Mouse (Mus musculus): ENCODE measurements around the gene H2al1c. TPM values are rescaled to one million over a fixed set of nuclear protein-coding genes. Genes with fewer than 3 reads are reported as not detected.
"Not testable (repeated sequence)": the region's sequence is repeated elsewhere in the genome, so short reads cannot be mapped to it uniquely, and the experiment has no call there.

H2al1c gene
- total RNA-seq (2021), result not detected

DNA sequence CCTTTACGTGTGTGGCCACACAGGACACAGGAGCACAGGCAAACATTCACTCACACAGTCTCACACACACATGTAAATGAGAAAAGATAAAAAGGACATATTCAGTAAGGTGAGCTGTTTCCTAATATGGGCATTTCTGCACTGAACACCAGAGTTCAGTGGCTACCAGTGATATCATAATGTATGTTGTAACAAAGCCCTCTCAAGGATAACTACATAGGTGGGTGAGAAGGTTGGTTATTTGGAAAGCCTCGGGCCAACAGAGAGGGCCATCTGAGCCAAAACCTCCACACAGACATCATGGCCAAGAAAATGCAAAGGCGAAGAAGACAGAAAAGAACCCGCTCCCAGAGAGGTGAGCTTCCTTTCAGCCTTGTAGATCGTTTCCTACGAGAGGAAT lies at the start of gene H2al1c:
H2al1c (plus strand) TSS at position 301 of the 400 bp plus-strand sequence.
- intact Hi-C loops (cut with DNase I), result not testable (repeated sequence)

DNA sequence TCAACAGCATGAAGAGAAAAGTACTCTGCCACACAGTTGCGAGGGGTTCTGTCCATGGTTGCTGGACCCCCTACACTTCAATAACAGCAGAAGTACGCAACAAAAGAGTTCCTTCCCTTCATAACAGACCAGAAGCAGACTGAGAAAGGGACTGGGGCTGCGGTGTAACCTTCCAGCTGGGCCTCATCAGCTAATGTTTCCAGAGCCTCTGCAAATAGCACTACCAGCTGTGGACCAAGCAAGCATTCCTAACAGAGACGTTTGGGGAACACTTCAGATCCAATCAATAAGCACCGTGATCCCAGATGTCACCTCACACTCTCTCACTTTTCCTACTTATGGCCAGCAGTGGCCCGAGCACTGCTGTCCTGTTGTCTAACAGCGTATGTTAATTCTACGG lies 40.5 kb upstream of the H2al1c start:
- DNase-seq (ENCODE audit: extremely low spot score in 1 of 2, low spot score in 2 of 2), result no peak
- intact Hi-C loops (cut with DNase I), result no loop called here

More for the DNA sequence above, at the start of gene H2al1c:
- DNase-seq (ENCODE audit: extremely low spot score in 1 of 2, low spot score in 2 of 2), result not testable (repeated sequence)

DNA sequence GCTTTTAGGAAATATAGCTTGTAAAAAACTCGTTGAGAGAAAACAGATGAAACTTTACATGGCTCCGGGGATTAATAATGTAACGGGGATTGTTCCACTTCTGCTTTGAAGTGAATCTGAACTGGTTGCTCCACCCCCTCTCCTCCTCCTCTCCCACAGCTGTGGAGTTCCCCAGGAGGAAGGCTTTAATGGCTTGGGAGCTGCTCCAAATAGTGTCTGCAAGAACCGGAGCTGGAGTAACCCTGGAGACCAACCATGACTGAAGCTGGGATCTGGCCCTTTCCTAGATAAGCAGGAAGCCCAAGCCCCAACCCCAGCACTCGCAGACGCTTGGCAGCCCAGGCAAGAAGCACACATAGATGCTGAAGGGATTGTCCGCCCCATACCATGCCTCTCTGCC lies 37.7 kb upstream of the H2al1c start:
- peak in 1 of 2 experiments; percentile 22 for DNase-seq (ENCODE audit: extremely low spot score in 1 of 2, low spot score in 2 of 2)
- intact Hi-C loops (cut with DNase I), result no loop called here

DNA sequence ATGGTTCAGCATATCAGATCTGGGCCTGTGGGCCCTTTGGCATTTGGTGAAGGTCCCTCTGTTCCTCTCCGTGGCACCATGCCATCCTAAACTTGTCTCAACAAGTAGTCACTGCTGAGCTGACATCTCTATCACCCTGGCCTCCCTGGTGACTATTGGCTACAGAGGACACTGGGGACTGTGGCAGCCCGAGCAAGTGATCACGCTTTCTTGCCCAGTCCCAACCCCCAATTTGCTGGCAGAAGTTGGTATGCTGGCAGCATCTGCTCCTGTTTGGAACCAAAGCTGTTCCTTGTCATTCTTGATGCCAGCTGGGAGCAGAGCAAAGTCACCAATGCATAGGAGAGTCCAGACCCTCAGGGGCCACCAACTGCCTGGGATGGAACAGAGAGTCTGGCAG lies 36.4 kb upstream of the H2al1c start:
- intact Hi-C loops (cut with DNase I), result no loop called here
- DNase-seq (ENCODE audit: extremely low spot score in 1 of 2, low spot score in 2 of 2), result peak; percentile 28 to 38

DNA sequence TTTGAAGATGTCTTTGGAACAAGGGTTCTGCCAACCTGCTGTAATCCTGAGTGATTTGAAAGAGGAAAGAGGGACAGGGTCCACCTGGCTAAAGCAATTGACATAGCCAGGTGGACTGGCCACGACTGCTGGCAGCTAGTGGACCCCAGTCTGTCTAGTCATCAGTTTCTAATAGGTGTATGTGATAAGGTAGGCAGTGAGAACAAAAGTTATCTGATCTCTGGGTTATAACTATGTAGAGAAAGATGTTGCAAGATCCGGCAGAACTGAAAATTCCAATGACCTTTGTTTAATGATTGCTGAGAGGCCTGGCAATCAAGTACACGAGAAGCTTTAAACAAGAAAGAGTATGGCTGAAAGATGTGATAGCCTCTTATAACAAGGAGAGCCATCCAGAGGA lies 32.3 kb upstream of the H2al1c start:
- intact Hi-C loops (cut with DNase I), result no loop called here

DNA sequence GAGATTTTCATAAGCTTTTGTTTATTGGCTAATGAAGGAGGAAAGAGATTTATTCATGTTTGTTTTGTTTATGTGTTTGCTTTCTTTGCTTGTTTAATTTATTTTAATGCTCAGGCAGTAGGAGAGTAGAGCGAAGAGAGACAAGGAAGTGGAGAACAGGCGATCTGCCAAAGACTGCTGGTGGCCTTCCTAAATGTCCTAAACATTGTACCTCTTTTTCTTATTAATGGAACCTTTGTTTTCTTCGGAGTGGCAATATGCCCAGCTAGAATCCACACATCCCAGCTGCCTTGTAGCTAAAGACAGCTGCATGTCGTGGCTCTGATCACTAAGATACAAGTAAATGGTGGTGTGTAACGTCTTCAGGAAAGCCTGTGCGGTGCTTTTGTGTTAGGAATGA lies 28.4 kb upstream of the H2al1c start:
- intact Hi-C loops (cut with DNase I), result no loop called here
- no peak for DNase-seq (ENCODE audit: extremely low spot score in 1 of 2, low spot score in 2 of 2)

More for the DNA sequence above, 32.3 kb upstream of the H2al1c start:
- no peak for DNase-seq (ENCODE audit: extremely low spot score in 1 of 2, low spot score in 2 of 2)

DNA sequence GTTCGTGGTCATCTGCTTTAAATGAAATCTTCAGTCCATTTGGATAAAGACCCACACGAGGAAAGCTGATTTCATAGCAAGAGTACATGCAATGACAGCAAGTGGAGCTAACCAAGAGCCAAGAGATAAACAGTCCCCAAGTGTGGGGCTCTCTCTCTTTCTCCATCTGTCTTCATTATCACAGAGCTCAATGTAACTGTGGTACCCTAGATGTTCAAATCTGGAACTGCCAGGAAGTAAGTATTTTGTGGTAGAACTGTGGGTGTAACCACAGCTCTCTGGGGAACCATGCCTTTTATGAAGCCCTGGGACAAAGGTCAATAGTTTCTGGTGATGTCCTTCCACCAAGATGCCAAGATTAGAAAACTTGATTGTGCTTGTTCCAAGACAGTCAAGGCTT lies 24.7 kb upstream of the H2al1c start:
- intact Hi-C loops (cut with DNase I), result no loop called here
- no peak for DNase-seq (ENCODE audit: extremely low spot score in 1 of 2, low spot score in 2 of 2)

DNA sequence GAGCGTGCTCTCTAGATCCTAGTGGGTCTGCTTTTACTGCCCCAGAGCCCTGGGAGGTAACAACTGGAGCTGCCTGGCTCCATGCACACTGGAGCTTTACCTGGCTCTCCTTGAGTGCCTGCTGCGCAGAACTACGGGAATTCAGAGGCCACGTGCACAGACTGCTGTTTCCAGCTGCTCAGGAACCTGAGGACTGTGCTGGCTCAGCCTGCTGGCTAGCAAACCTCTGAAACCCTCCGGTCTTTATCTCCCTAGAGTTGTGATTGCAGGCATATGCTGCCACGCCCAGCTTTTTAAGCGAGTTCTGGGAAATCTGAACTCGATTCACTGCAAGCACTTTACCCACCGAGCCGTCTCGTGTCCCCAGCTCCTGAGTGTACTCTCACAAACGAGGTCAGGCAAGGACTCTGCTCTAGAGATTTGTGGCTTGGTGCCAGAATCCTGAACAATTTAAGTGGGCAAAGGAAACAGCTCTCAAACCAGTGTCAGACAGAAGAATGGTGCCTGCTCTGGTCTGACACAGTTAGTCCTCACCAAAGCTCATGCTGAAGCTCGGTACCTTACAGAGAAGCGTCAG lies 17.1 kb upstream of the H2al1c start:
- peak; percentile 9 to 15 for DNase-seq (ENCODE audit: extremely low spot score in 1 of 2, low spot score in 2 of 2)
- intact Hi-C loops (cut with DNase I), result no loop called here

DNA sequence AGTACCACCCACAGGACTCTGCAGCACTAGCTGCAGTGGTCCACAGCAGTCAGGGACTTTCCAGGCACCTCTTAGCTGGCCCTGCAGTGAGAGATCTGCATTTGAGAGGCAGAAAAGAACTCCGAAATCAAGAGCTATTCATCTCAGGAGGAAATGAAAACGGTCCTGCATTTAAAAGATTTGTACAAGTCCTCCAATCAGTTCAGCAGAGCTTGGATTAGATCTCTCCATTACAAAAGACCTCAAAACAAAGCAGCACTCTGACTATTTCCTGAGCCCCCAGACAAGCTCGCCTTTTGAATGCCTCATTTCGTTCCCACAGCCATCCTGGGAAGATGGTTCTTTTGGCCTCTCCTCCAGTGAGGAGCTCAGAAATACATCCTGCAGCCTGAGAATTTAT lies 16.2 kb upstream of the H2al1c start:
- intact Hi-C loops (cut with DNase I), result no loop called here
- DNase-seq (ENCODE audit: extremely low spot score in 1 of 2, low spot score in 2 of 2), result no peak

DNA sequence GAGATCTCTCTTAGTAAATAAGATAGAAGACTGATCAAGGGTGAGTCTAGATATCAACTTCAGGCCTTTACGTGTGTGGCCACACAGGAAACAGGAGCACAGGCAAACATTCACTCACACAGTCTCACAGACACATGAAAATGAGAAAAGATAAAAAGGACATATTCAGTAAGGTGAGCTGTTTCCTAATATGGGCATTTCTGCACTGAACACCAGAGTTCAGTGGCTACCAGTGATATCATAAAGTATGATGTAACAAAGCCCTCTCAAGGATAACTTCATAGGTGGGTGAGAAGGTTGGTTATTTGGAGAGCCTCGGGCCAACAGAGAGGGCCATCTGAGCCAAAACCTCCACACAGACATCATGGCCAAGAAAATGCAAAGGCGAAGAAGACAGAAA lies 6.5 kb upstream of the H2al1c start, which contains the start of gene H2al1a:
H2al1a (plus strand) TSS at position 301 of the 400 bp plus-strand sequence.
- not testable (repeated sequence) for DNase-seq (ENCODE audit: extremely low spot score in 1 of 2, low spot score in 2 of 2)

DNA sequence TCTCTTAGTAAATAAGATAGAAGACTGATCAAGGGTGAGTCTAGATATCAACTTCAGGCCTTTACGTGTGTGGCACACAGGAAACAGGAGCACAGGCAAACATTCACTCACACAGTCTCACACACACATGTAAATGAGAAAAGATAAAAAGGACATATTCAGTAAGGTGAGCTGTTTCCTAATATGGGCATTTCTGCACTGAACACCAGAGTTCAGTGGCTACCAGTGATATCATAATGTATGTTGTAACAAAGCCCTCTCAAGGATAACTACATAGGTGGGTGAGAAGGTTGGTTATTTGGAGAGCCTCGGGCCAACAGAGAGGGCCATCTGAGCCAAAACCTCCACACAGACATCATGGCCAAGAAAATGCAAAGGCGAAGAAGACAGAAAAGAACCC lies 3.3 kb upstream of the H2al1c start, which contains the start of gene H2al1b:
H2al1b (plus strand) TSS at position 301 of the 400 bp plus-strand sequence.
- intact Hi-C loops (cut with DNase I), result not testable (repeated sequence)

More for the DNA sequence above, 6.5 kb upstream of the H2al1c start, which contains the start of gene H2al1a:
- intact Hi-C loops (cut with DNase I), result not testable (repeated sequence)

DNA sequence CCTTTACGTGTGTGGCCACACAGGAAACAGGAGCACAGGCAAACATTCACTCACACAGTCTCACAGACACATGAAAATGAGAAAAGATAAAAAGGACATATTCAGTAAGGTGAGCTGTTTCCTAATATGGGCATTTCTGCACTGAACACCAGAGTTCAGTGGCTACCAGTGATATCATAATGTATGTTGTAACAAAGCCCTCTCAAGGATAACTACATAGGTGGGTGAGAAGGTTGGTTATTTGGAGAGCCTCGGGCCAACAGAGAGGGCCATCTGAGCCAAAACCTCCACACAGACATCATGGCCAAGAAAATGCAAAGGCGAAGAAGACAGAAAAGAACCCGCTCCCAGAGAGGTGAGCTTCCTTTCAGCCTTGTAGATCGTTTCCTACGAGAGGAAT lies 3.1 kb downstream of the H2al1c start, which contains the start of gene H2al1d:
H2al1d (plus strand) TSS at position 301 of the 400 bp plus-strand sequence.
- DNase-seq (ENCODE audit: extremely low spot score in 1 of 2, low spot score in 2 of 2); intact Hi-C loops (cut with DNase I): not testable (repeated sequence)

More for the DNA sequence above, 3.3 kb upstream of the H2al1c start, which contains the start of gene H2al1b:
- not testable (repeated sequence) for DNase-seq (ENCODE audit: extremely low spot score in 1 of 2, low spot score in 2 of 2)

DNA sequence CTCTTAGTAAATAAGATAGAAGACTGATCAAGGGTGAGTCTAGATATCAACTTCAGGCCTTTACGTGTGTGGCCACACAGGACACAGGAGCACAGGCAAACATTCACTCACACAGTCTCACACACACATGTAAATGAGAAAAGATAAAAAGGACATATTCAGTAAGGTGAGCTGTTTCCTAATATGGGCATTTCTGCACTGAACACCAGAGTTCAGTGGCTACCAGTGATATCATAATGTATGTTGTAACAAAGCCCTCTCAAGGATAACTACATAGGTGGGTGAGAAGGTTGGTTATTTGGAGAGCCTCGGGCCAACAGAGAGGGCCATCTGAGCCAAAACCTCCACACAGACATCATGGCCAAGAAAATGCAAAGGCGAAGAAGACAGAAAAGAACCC lies 6.2 kb downstream of the H2al1c start, which contains the start of gene H2al1e:
H2al1e (plus strand) TSS at position 301 of the 400 bp plus-strand sequence.
- DNase-seq (ENCODE audit: extremely low spot score in 1 of 2, low spot score in 2 of 2); intact Hi-C loops (cut with DNase I): not testable (repeated sequence)

DNA sequence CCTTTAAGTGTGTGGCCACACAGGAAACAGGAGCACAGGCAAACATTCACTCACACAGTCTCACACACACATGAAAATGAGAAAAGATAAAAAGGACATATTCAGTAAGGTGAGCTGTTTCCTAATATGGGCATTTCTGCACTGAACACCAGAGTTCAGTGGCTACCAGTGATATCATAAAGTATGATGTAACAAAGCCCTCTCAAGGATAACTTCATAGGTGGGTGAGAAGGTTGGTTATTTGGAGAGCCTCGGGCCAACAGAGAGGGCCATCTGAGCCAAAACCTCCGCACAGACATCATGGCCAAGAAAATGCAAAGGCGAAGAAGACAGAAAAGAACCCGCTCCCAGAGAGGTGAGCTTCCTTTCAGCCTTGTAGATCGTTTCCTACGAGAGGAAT lies 9.4 kb downstream of the H2al1c start, which contains the start of gene H2al1f:
H2al1f (plus strand) TSS at position 301 of the 400 bp plus-strand sequence.
- intact Hi-C loops (cut with DNase I); DNase-seq (ENCODE audit: extremely low spot score in 1 of 2, low spot score in 2 of 2): not testable (repeated sequence)

DNA sequence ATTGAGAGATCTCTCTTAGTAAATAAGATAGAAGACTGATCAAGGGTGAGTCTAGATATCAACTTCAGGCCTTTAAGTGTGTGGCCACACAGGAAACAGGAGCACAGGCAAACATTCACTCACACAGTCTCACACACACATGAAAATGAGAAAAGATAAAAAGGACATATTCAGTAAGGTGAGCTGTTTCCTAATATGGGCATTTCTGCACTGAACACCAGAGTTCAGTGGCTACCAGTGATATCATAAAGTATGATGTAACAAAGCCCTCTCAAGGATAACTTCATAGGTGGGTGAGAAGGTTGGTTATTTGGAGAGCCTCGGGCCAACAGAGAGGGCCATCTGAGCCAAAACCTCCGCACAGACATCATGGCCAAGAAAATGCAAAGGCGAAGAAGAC lies 12.5 kb downstream of the H2al1c start, which contains the start of gene H2al1g:
H2al1g (plus strand) TSS at position 301 of the 400 bp plus-strand sequence.
- DNase-seq (ENCODE audit: extremely low spot score in 1 of 2, low spot score in 2 of 2); intact Hi-C loops (cut with DNase I): not testable (repeated sequence)

DNA sequence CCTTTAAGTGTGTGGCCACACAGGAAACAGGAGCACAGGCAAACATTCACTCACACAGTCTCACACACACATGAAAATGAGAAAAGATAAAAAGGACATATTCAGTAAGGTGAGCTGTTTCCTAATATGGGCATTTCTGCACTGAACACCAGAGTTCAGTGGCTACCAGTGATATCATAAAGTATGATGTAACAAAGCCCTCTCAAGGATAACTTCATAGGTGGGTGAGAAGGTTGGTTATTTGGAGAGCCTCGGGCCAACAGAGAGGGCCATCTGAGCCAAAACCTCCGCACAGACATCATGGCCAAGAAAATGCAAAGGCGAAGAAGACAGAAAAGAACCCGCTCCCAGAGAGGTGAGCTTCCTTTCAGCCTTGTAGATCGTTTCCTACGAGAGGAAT lies 15.7 kb downstream of the H2al1c start, which contains the start of gene H2al1h:
H2al1h (plus strand) TSS at position 301 of the 400 bp plus-strand sequence.
- DNase-seq (ENCODE audit: extremely low spot score in 1 of 2, low spot score in 2 of 2); intact Hi-C loops (cut with DNase I): not testable (repeated sequence)

DNA sequence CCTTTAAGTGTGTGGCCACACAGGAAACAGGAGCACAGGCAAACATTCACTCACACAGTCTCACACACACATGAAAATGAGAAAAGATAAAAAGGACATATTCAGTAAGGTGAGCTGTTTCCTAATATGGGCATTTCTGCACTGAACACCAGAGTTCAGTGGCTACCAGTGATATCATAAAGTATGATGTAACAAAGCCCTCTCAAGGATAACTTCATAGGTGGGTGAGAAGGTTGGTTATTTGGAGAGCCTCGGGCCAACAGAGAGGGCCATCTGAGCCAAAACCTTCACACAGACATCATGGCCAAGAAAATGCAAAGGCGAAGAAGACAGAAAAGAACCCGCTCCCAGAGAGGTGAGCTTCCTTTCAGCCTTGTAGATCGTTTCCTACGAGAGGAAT lies 18.9 kb downstream of the H2al1c start, which contains the start of gene H2al1i:
H2al1i (plus strand) TSS at position 301 of the 400 bp plus-strand sequence.
- intact Hi-C loops (cut with DNase I); DNase-seq (ENCODE audit: extremely low spot score in 1 of 2, low spot score in 2 of 2): not testable (repeated sequence)

DNA sequence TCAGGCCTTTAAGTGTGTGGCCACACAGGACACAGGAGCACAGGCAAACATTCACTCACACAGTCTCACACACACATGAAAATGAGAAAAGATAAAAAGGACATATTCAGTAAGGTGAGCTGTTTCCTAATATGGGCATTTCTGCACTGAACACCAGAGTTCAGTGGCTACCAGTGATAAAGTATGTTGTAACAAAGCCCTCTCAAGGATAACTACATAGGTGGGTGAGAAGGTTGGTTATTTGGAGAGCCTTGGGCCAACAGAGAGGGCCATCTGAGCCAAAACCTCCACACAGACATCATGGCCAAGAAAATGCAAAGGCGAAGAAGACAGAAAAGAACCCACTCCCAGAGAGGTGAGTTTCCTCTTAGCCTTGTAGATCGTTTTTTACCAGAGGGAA lies 22.1 kb downstream of the H2al1c start, which contains the start of gene H2al1j:
H2al1j (plus strand) TSS at position 301 of the 400 bp plus-strand sequence.
- intact Hi-C loops (cut with DNase I); DNase-seq (ENCODE audit: extremely low spot score in 1 of 2, low spot score in 2 of 2): not testable (repeated sequence)

DNA sequence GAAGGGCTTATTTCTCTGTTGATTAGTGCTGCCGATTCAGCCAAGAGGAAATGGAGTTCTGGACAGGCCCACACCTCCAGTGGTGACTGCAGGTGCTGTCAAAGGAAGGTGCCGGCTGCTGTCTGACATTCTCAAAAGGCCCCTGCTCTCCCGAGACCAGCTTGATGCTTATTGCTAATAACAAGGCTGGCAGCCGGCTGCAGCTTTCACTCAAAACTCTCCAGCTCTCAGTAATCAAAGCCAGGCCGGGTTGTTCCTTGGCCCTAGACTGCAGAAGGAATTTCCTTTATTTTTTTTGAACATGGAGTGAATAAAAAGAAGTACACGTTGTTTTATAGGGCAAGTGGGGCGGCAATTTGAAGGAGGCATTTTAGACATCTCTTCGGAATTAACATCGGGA lies 40.3 kb downstream of the H2al1c start:
- intact Hi-C loops (cut with DNase I), result no loop called here

DNA sequence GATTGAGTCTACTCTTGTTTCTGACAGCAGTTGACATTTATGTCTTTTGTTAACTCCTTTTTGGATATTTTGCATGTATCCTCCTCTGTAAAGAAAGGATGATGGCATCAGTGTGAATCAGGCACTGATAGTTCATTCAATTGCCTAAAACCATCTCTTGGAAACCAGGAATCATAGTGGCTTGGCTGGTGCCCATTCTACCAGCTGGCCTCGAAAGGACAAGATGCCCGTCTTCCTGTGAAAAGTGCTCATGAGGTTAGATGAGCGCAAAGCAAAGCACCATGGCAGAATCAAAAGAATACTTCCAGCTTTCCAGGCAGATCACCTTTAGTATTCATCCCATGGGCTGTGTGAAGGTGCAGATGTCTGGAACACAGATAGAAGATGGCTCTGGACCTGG lies 41.3 kb downstream of the H2al1c start:
- intact Hi-C loops (cut with DNase I), result no loop called here
- no peak for DNase-seq (ENCODE audit: extremely low spot score in 1 of 2, low spot score in 2 of 2)

More for the DNA sequence above, 40.3 kb downstream of the H2al1c start:
- DNase-seq (ENCODE audit: extremely low spot score in 1 of 2, low spot score in 2 of 2), result peak in 1 of 2 experiments; percentile 13
